Mouse (Mus musculus): ENCODE measurements at regions not wholly inside any gene's neighbourhood (a gene's known extent, or its start where the extent isn't known, plus 50 kb on each side); places are given as distances from the start of the nearest gene placed in this dataset.

GRCm38 (mm10) chr8:115625072-115625471, 82.5 kb downstream of the Maf start:
- TF ChIP-seq ZC3H11A (IDR thresholded peaks at IDR 0.05; ENCODE audit: low read depth, low read length) = no peak
- no peak for TF ChIP-seq CTCF (IDR thresholded peaks at IDR 0.05 in 2 of 3, conservative IDR thresholded peaks at IDR 0.05 in 1 of 3; ENCODE audit: control insufficient read depth in 1 of 3, insufficient read depth in 1 of 3, low read depth in 2 of 3, low read length in 3 of 3, poor library complexity in 1 of 3, severe bottlenecking in 1 of 3)
- TF ChIP-seq EP300 (IDR thresholded peaks at IDR 0.05; ENCODE audit: low read depth in 1 of 2, low read length in 2 of 2) = no peak
- no peak for TF ChIP-seq MYC (IDR thresholded peaks at IDR 0.05; ENCODE audit: low read depth, low read length)
- TF ChIP-seq RAD21 (IDR thresholded peaks at IDR 0.05; ENCODE audit: low read depth, low read length) = no peak
- TF ChIP-seq ETS1 (IDR thresholded peaks at IDR 0.05; ENCODE audit: low read depth, low read length) = no peak
- no peak for TF ChIP-seq POLR2A (IDR thresholded peaks at IDR 0.05; ENCODE audit: control insufficient read depth in 1 of 2, insufficient read depth in 1 of 2, low read depth in 1 of 2, low read length in 2 of 2, poor library complexity in 1 of 2)

Data from MEL (cell line).